Mouse (Mus musculus): ENCODE data around the gene Trem2. TPM values are rescaled to one million over a fixed set of nuclear protein-coding genes. Genes with fewer than 3 reads are reported as not detected.
"Not testable (repeated sequence)": the region's sequence is repeated elsewhere in the genome, so short reads cannot be mapped to it uniquely, and the experiment has no call there.

Gene Trem2
- total RNA-seq, 1 experiment = 0.49 TPM

GRCm38 (mm10) chr17:48350681-48351193 is 4.5 kb downstream of the Trem2 start:
- DNase-seq (ENCODE audit: low read depth, low spot score) = peak; percentile 28
- Histone ChIP-seq H3K9me3 (ENCODE audit: control insufficient read depth, insufficient read depth, low read depth, low read length) (no peaks in the 10 kb centered on the region), H3K27ac (ENCODE audit: insufficient read depth, low read depth, low read length, poor library complexity, severe bottlenecking) (no peak overlapping the region), H3K4me1 (ENCODE audit: control insufficient read depth in 2 of 2, insufficient read depth in 2 of 2, low read length in 2 of 2, poor library complexity in 1 of 2) (peaks cover 7 to 20% of the 10 kb centered on the region in 2 experiments; a peak in 3 of 4 replicates), H3K4me3 (ENCODE audit: insufficient read depth in 1 of 2, low read depth in 1 of 2, low read length in 2 of 2, poor library complexity in 1 of 2, severe bottlenecking in 1 of 2) (no peak overlapping the region), H3K9ac (ENCODE audit: insufficient read depth, low read depth, low read length, poor library complexity, severe bottlenecking) (no peak overlapping the region), H3K36me3 (ENCODE audit: control insufficient read depth, insufficient read depth, low read length, poor library complexity, severe bottlenecking) (no peaks in the 10 kb centered on the region)
- in situ Hi-C loops (cut with MboI; ENCODE audit: low sequenced_read_pairs in 2 of 2, unreplicated experiment in 2 of 2) = no loop called here
- TF ChIP-seq CHD2 (IDR thresholded peaks at IDR 0.05; ENCODE audit: low read depth, low read length) = no peak
- no peak for TF ChIP-seq HCFC1 (IDR thresholded peaks at IDR 0.05; ENCODE audit: borderline replicate concordance, insufficient read depth, low read length)
- no peak for TF ChIP-seq MAFK (IDR thresholded peaks at IDR 0.05; ENCODE audit: insufficient read depth, low read depth, low read length)
- no peak for TF ChIP-seq ZNF384 (IDR thresholded peaks at IDR 0.05; ENCODE audit: low read depth, low read length)
- no peak for TF ChIP-seq ZC3H11A (IDR thresholded peaks at IDR 0.05; ENCODE audit: borderline replicate concordance, low read depth, low read length)

DNA sequence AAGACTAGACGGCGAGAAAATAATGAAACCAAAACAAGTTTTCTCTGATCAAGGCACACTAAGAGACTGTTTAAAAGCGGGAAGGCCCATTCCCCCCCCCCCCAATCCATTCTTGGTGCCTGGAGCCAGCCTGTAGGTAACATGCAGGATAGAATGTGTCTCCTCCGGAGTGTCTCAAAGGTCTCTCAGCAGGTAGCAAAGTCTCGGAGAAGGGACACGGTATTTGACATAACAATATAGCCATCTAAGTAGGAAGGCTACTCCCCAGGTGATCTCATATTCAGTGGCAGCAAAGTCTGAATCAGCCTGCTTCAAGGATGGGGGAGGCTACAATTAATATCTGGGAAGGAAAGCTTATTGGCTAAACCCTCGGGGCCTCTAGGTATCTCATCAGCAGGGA is 6.8 kb downstream of the Trem2 start:
- H3K4me1 ChIP-seq (ENCODE audit: control insufficient read depth in 2 of 2, insufficient read depth in 2 of 2, low read length in 2 of 2, poor library complexity in 1 of 2) = peaks cover 7 to 20% of the 10 kb centered on the region in 2 experiments; a peak in 3 of 4 replicates
- DNase-seq (ENCODE audit: low read depth, low spot score); H3K36me3 ChIP-seq (ENCODE audit: control insufficient read depth, insufficient read depth, low read length, poor library complexity, severe bottlenecking); in situ Hi-C loops (cut with MboI; ENCODE audit: low sequenced_read_pairs in 2 of 2, unreplicated experiment in 2 of 2); H3K27ac ChIP-seq (ENCODE audit: insufficient read depth, low read depth, low read length, poor library complexity, severe bottlenecking); H3K9me3 ChIP-seq (ENCODE audit: control insufficient read depth, insufficient read depth, low read depth, low read length); H3K9ac ChIP-seq (ENCODE audit: insufficient read depth, low read depth, low read length, poor library complexity, severe bottlenecking); H3K4me3 ChIP-seq (ENCODE audit: insufficient read depth in 1 of 2, low read depth in 1 of 2, low read length in 2 of 2, poor library complexity in 1 of 2, severe bottlenecking in 1 of 2): not testable (repeated sequence)

GRCm38 (mm10) chr17:48355822-48356221 is 9.6 kb downstream of the Trem2 start:
- Histone ChIP-seq H3K36me3 (ENCODE audit: control insufficient read depth, insufficient read depth, low read length, poor library complexity, severe bottlenecking) (no peaks in the 10 kb centered on the region), H3K27ac (ENCODE audit: insufficient read depth, low read depth, low read length, poor library complexity, severe bottlenecking) (no peak overlapping the region), H3K4me3 (ENCODE audit: insufficient read depth in 1 of 2, low read depth in 1 of 2, low read length in 2 of 2, poor library complexity in 1 of 2, severe bottlenecking in 1 of 2) (no peak overlapping the region), H3K4me1 (ENCODE audit: control insufficient read depth in 2 of 2, insufficient read depth in 2 of 2, low read length in 2 of 2, poor library complexity in 1 of 2) (peaks cover 7 to 15% of the 10 kb centered on the region in 2 experiments; a peak in 3 of 4 replicates), H3K9ac (ENCODE audit: insufficient read depth, low read depth, low read length, poor library complexity, severe bottlenecking) (no peak overlapping the region), H3K9me3 (ENCODE audit: control insufficient read depth, insufficient read depth, low read depth, low read length) (no peaks in the 10 kb centered on the region)
- in situ Hi-C loops (cut with MboI; ENCODE audit: low sequenced_read_pairs in 2 of 2, unreplicated experiment in 2 of 2) = no loop called here
- TF ChIP-seq HCFC1 (IDR thresholded peaks at IDR 0.05; ENCODE audit: borderline replicate concordance, insufficient read depth, low read length) = no peak
- no peak for TF ChIP-seq MAFK (IDR thresholded peaks at IDR 0.05; ENCODE audit: insufficient read depth, low read depth, low read length)
- DNase-seq (ENCODE audit: low read depth, low spot score) = no peak

- Histone ChIP-seq H3K36me3 (ENCODE audit: control insufficient read depth, insufficient read depth, low read length, poor library complexity, severe bottlenecking) (no peaks in the 10 kb centered on the region), H3K9ac (ENCODE audit: insufficient read depth, low read depth, low read length, poor library complexity, severe bottlenecking) (no peak overlapping the region), H3K4me1 (ENCODE audit: control insufficient read depth in 2 of 2, insufficient read depth in 2 of 2, low read length in 2 of 2, poor library complexity in 1 of 2) (peaks cover 2 to 4% of the 10 kb centered on the region in 2 experiments; a peak in 2 of 4 replicates), H3K4me3 (ENCODE audit: insufficient read depth in 1 of 2, low read depth in 1 of 2, low read length in 2 of 2, poor library complexity in 1 of 2, severe bottlenecking in 1 of 2) (no peak overlapping the region), H3K9me3 (ENCODE audit: control insufficient read depth, insufficient read depth, low read depth, low read length) (no peaks in the 10 kb centered on the region), H3K27ac (ENCODE audit: insufficient read depth, low read depth, low read length, poor library complexity, severe bottlenecking) (no peak overlapping the region)
- in situ Hi-C loops (cut with MboI; ENCODE audit: low sequenced_read_pairs in 2 of 2, unreplicated experiment in 2 of 2) = no loop called here
- DNase-seq (ENCODE audit: low read depth, low spot score) = no peak
- TF ChIP-seq ZNF384 (IDR thresholded peaks at IDR 0.05; ENCODE audit: low read depth, low read length) (no peak), ZC3H11A (IDR thresholded peaks at IDR 0.05; ENCODE audit: borderline replicate concordance, low read depth, low read length) (no peak), HCFC1 (IDR thresholded peaks at IDR 0.05; ENCODE audit: borderline replicate concordance, insufficient read depth, low read length) (no peak), MAFK (IDR thresholded peaks at IDR 0.05; ENCODE audit: insufficient read depth, low read depth, low read length) (no peak), CHD2 (IDR thresholded peaks at IDR 0.05; ENCODE audit: low read depth, low read length) (no peak)
Observed at GRCm38 (mm10) chr17:48357892-48358291, 11.7 kb downstream of the Trem2 start.

DNA sequence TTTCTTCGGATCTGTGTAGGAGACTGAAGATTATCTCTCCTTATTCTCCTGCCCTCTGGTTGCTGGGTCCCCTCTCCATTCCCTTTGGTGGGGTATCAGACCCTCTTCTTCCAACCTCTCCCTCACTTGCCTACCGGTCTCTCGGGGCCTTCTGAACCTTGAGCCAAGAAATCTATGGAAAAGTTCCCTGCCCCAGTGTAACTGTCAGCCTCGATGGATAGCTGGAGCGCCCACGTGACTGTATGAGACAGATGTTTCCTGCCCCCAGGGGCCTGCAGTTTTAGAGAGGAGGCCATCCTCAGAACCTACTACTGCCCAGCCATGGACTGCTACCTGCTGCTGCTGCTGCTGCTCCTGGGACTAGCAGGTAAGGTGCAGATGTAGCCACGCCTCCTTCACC is 13.4 kb downstream of the Trem2 start, which contains the start of gene Treml1:
TSS of gene Treml1 (plus strand) at position 301 of the 400 bp plus-strand sequence.
- H3K36me3 ChIP-seq (ENCODE audit: control insufficient read depth, insufficient read depth, low read length, poor library complexity, severe bottlenecking) = no peaks in the 10 kb centered on the region
- in situ Hi-C loops (cut with MboI; ENCODE audit: low sequenced_read_pairs in 2 of 2, unreplicated experiment in 2 of 2) = no loop called here
- no peaks in the 10 kb centered on the region for H3K9me3 ChIP-seq (ENCODE audit: control insufficient read depth, insufficient read depth, low read depth, low read length)
- H3K4me1 ChIP-seq (ENCODE audit: control insufficient read depth in 2 of 2, insufficient read depth in 2 of 2, low read length in 2 of 2, poor library complexity in 1 of 2) = peaks cover 0 to 2% of the 10 kb centered on the region in 2 experiments; a peak in 2 of 4 replicates
- TF ChIP-seq ZC3H11A (IDR thresholded peaks at IDR 0.05; ENCODE audit: borderline replicate concordance, low read depth, low read length) (no peak), MAFK (IDR thresholded peaks at IDR 0.05; ENCODE audit: insufficient read depth, low read depth, low read length) (no peak), CHD2 (IDR thresholded peaks at IDR 0.05; ENCODE audit: low read depth, low read length) (no peak), ZNF384 (IDR thresholded peaks at IDR 0.05; ENCODE audit: low read depth, low read length) (no peak), HCFC1 (IDR thresholded peaks at IDR 0.05; ENCODE audit: borderline replicate concordance, insufficient read depth, low read length) (no peak)
- H3K9ac ChIP-seq (ENCODE audit: insufficient read depth, low read depth, low read length, poor library complexity, severe bottlenecking) = no peak within 1 kb of the TSS
- H3K27ac ChIP-seq (ENCODE audit: insufficient read depth, low read depth, low read length, poor library complexity, severe bottlenecking) = no peak within 1 kb of the TSS
- no peak within 1 kb of the TSS for H3K4me3 ChIP-seq (ENCODE audit: insufficient read depth in 1 of 2, low read depth in 1 of 2, low read length in 2 of 2, poor library complexity in 1 of 2, severe bottlenecking in 1 of 2)
- DNase-seq (ENCODE audit: low read depth, low spot score) = no peak

Measured in ES-E14 (cell line).